Mouse (Mus musculus) ZHBTc4 (cell line): ENCODE measurements around the gene Wdr61.
"Not testable (repeated sequence)": the region's sequence is repeated elsewhere in the genome, so short reads cannot be mapped to it uniquely, and the experiment has no call there.

Experiments
- DNase-seq: peaks from one replicate; pipeline ENCODE4 v3.0.0-alpha.2; 2011; ENCODE audit warnings: low read depth, low spot score

The Wdr61 gene

DNA sequence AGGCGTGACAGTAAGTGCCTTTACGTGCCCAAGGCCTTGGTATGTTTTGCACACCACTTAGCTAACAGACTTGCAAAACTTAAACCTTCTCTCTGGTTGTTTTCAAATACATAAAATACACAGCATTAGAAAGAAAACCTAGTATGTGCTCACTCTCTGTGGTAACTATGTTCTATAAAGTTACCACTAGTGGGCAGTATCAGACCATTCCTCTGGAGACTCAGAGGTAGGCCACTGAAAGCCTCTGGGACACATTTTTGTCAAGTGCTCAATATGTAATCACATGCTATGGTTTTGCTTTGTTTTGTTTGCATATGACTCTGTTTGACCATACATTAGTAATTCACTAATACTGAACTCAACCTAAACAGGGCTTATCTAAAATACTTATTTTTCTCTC lies 2.2 kb downstream of the Wdr61 start:
- peak; percentile 72 for DNase-seq

DNA sequence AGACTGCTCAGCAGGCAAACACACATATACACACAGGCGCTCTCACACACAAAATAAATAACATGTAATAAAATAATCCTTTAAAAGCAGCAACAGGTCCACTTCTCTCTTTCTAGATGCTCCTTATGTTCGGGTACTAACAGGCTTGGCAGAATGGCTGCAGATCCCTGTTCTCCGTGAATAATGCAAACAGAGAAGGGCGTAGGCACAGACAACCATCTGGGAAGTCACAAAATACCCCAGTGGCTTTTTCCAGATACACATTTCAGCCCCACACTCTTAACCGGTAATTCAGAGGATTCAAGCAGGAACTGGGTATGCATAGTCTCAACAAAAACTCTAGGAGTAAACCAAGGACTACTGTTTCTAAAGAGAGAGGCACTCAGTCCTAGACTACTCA lies 8.0 kb downstream of the Wdr61 start:
- DNase-seq: no peak

DNA sequence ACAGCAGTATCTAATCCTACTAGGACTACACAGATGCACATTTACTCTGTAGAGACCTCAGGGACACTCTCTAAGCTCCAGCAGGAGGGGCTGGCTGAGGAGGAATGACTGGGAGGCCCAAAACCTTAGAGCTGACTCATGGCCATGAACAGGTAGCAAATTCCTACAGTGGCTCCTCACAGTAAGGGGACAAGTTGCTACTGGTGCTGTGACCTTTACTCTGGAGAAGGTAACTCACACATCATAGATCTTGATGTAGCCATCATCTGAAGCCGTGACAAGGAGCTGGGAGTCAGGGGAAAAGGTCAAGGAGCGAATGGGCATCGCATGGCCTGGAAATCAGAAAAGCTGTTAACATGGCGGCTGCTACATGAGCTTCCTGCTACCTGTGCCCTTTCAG lies 11.7 kb downstream of the Wdr61 start:
- no peak for DNase-seq

DNA sequence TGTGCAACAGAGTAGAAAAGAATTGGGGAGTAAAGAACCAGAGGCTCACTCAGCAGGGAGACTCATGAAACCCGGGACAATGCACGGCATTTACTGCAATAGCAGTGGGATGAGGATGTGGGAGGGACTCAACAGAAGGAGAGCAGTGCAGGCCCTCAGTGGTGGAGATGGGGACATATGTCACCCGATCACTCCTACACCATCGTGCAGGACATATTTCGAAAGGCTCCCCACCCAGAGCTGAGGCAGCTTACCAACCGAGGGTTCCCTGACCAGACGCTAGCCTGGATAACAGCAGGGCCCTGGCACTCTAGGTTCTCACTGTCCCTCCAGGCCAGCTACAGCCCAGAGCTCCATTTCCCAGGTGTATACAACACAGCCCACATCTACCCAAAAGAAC lies 12.2 kb downstream of the Wdr61 start:
- DNase-seq: no peak

DNA sequence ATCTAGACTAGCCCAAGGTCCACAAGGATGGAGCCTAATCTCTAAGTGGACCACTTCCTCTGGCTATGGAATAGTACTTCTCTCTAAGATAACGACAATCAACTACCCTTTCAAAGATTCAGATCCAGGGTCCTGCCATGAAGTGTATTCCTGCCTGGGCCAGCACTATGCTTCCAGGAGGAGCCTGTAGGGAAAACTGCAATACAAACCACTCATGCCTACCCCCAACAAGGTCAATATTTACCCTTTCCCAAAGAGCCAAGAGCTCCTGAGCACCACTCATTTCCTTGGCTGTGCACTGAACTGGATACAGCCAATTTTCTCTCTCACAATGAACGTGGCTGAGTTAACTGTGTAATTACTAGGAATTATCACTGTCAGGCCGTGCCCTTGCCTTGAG lies 16.8 kb downstream of the Wdr61 start:
- no peak for DNase-seq

DNA sequence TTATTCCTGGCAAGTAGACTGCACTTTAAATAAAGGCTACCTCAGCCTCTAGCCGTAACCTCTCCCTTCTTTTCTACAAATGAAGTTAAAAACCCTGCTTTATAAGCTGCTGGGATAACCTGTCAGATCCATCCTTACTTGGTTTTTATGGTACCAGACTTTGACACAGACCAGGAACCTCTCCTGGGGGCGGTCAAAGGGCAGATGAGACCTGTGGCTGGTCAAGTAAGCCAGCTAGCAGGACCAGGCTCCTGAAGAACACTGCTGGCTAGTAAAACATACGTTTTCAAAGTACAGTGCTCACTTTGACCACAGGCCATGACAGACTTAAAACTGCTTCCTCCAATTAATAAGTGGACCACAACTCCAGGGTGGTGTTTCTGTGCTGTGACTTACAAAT lies 18.5 kb downstream of the Wdr61 start:
- DNase-seq: no peak

DNA sequence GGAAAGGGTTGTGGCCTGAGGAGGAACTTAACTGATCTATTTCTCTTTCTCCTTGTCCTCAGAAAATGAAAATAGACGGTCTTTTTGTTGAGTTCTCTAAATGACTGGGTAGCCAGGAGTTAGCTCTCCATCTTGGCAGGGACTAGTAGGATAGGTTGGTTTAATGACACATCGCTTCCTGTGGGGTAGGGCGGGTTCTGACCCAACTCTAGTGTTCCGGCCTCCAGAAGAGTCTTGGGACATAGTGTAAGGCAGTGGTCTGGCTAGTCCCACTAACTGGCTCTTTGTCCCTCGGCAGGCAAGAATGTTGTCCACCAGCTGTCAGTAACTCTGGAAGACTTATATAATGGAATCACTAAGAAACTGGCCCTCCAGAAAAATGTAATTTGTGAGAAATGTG lies 26.2 kb downstream of the Wdr61 start:
- no peak for DNase-seq

DNA sequence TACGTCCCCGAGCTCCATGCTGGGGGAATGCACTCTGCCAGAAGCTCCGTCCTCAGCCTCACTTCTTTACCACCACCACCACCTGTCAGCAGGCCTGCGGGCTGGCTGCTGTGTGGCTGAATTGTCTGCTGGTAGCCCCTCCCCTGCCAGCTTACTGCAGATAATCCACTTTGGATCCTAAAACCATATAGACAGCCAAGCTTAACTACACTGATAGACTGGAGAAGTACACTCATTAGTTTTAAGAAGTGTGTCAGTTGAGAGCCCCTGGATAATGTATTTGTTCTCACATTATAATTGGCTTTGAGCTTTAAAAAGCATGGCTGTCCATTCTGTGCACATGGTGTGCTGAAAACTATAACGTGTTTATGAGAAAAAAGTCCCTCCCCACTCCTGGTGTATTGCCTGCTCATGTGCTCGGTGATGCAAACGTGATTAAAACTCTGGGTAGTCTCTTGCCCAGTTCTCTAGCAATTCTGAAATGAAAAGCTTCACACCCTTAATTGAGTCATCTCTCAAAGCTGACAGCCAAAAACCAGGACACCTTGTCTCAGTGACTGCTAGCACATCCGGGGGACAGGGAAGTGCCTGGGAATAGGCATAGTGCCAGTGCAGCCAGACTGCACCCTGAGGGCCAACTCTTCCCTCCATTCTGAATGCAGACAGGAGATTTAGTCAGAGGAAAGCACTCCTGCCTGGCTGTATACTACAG lies 26.9 kb downstream of the Wdr61 start:
- DNase-seq: no peak

DNA sequence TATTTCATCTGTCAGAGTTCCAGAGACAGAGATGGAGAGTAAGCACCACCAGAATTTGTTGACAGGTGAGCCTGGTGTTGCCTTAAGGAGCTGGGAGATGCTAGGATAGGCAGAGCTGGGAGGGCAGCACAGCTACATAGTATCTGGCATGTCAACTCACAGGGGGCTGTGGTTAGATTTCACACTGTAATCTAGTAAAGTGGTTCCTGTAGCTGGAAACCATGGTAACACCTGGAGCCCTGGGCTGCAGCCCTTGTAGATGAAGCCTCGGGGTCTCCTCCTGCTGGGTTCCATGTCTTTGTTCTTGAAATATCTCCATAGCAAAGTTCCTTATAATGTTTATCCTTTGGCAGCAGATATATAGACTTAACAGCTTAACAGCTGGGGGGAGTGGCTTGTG lies 28.8 kb downstream of the Wdr61 start:
- no peak for DNase-seq

DNA sequence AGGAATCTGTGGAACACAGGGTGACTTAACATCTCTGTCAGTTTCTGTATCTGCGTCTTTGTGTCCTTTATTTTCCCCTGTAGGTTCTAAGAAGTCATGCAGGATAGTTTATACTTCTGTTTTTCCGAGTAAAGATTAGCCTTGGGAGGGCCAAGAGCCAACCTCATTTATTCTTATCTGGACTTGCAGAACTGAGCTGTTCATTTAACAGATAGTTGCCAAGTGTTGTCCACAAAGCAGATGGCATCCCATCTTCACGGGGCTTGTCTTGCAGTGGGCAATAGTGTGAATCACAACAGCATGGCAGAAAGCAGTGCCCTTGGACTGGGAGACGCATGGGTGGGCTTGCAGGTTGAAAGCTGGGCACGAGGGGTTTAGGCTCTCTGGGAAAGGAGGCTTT lies 30.0 kb downstream of the Wdr61 start:
- DNase-seq: no peak

DNA sequence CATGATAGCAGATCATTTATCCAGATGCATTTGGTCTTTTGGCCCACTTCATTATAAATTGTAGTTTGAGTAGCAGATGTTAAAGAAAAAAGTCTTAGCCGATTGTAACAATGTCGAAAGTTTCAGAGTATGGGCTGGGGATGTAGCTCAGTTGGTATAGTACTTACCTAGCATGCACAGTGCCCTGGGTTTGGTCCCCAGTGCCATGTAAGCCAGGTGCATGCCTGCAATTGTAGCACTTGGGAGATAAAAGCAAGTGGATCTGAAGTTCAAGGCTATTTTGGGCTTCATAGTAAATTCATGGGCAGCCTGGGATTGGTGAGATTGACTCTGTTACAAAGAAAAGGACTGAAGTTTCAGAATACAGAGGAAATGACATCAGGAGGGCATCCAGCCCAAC lies 31.7 kb downstream of the Wdr61 start:
- no peak for DNase-seq

DNA sequence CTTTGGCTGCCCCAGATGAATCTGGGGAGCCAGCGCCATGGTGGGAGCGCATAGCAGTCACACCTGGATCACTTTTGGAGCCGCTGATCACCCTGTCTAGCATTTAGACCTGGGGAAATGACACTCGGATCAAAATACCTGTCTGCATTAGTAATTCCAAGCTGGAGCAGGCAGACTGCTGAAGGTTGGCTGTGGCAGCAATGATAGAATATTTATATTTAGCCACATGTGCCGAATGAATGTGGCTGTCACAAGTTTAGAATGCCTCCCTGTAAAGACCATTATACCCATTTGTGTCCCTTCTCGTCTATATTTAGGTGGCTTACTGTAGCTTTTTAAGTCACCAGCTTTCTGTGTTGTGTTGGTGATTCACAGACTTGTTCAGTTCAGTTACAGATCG lies 33.6 kb downstream of the Wdr61 start:
- no peak for DNase-seq

DNA sequence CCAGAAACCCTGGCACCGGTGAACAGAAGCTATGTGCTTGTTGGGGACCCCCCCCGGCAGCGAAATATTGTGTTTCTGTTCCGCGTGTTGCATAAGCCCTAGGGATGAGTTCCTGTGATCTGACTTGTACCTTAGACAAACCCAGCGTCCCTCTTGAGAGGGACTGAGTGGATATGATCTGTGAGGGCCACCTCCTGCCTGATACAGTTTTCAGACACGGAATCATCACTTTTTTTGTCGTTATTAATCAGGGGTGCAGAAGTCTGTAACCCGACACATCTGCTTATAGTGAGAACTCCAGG lies 34.2 kb downstream of the Wdr61 start:
- DNase-seq: no peak

DNA sequence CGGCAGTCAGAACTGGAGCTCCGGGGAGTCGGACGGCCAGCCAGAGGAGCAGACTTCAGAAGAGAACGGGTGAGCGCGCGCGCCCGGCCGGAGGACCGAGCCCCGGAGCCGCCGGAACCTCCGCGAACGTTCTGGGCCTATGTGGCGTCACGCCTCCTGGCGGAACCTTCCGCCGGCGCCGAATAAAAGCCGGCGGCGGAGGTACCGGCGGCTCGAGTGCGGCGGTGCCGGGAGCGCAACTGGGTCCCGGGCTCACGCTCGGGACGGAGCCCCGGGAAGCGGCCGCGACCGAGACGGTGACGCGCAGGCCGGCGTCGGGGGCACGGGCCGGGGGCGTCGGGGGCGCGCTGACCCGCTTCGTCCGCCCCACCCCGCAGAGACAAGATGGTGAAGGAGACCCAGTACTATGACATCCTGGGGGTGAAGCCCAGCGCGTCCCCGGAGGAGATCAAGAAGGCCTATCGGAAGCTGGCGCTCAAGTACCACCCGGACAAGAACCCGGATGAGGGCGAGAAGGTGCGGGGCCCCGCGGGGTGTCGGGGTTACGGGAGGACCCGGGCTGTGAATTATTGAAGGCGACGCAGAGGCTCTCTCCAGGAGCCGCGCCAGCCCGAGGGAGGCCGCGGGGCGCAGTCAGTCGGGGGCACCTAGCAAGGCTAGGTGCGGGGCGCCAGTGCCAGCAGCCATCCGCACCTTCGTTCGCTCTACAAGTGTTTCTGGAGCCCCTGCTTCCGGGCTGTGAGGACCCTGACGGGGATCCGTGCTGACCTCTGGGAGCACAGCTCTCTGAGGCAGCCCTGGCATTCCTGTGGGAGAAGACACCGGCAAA lies 34.8 kb downstream of the Wdr61 start:
- DNase-seq: peak; percentile 63

DNA sequence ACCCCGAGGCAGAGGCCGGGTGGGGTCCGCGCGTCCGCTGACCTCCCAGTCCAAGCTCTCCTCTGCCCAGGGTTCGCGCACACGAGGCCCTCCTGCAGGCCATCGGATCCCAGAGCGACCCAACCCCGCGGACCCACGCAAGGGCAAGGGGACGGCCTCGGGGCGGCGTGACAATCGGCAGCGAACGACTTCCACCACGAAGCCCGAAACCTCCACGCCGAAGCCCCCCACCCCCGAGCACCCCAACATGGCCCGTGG lies 35.3 kb downstream of the Wdr61 start:
- DNase-seq: no peak

DNA sequence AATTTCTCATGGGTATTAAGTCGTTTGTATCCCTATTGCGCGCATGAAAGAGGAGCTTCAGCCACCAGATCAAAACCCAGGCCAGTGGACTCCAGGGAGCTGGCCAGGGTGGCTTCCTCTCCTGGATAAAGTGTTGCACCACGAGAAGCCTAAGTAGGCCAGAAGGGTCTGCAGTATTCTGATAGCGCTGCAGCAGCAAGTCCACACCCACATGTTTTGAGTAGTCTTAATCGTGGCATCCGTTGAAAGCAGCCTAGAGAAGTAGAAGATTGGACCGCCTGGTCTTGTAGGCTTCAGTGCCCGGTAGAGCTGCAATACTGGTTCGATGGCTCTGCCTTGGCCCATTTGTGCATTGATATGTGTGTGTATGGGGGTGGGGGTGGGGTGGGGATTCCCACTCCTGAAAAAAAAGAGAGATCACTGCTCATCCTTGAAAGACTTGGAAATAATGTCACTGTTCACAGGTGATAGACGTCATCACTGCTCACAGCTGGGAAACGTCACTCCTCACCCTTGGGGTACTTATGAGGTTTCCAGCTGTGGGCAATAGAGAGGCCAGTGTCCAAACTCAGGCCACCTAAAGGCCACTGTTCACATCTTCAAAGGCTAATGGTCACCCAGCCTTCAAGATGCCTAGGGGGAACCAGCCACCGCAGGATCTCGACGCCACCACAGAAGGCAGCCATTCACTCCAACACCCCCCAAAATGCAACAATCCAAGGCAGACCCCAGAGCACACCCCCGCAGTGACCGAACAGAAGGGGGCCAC lies 35.8 kb downstream of the Wdr61 start, which contains the start of gene Dnaja4:
Gene Dnaja4, plus strand, starts transcription at position 556 of the 769 bp plus-strand sequence.
- peak; percentile 17 for DNase-seq

DNA sequence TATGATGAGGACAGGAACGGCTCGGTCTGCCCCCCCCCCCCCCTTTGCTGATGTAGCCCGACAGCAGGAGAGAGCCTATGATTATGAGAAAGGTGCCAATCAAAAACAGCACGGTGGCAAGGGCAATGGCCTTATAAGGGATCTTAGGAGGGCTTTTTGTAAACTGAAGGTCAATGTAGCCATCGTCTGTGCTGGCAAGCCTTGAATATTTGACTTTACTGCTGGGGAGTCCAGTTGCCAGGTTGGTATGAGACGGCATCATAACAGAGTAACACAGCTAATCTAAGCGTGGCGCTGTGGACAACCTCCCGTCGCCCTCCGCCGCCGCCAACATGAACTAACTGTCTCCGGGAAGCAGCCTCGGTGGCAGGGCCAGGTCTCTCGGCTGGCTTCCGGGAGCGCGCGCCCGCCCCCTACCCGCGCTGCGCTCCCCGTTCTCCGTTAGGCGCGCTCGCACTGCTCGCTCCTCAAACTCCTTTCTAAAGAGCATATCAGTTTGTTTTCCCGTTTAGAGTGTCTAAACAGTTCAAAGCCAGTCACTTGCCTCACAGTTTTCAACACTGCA lies 43.0 kb downstream of the Wdr61 start:
- DNase-seq: peak; percentile 40

DNA sequence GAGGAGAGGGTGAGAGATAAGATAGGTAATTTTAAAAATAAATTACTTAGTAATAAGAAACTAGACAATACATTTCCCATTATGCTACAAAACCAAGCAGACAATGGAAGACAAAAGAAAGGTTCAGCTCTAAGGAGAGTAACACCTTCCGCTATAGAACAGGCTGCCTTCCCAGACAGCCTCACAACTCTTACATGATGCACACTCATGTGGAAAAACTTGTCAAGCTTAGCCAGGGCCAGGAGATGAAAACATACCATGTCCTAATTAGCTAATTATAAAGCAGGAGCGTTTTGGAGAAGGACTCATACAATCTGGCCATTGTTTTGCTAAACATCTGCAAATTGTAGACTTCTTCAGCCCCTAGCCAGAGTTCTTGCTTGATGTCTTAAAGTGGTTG lies 43.6 kb downstream of the Wdr61 start:
- not testable (repeated sequence) for DNase-seq

DNA sequence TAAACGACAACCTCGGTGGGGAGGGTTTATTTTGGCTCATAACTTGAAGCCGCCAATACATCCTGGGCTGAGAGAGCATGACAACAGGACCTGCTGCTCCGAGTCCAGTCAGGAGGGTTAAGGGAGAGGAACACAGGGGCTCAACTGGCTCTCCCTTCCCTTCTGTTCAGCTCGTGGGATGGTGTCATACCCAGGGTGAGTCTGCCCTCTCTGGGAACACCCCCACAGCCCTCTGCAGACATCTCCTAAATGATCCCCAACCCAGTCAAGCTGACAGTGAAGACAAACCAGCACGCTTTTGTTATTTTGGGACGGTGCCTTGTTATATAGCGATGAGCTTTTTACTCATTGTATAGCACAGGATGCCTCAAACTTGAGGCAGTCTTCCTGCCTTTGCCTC lies 44.9 kb downstream of the Wdr61 start:
- no peak for DNase-seq

DNA sequence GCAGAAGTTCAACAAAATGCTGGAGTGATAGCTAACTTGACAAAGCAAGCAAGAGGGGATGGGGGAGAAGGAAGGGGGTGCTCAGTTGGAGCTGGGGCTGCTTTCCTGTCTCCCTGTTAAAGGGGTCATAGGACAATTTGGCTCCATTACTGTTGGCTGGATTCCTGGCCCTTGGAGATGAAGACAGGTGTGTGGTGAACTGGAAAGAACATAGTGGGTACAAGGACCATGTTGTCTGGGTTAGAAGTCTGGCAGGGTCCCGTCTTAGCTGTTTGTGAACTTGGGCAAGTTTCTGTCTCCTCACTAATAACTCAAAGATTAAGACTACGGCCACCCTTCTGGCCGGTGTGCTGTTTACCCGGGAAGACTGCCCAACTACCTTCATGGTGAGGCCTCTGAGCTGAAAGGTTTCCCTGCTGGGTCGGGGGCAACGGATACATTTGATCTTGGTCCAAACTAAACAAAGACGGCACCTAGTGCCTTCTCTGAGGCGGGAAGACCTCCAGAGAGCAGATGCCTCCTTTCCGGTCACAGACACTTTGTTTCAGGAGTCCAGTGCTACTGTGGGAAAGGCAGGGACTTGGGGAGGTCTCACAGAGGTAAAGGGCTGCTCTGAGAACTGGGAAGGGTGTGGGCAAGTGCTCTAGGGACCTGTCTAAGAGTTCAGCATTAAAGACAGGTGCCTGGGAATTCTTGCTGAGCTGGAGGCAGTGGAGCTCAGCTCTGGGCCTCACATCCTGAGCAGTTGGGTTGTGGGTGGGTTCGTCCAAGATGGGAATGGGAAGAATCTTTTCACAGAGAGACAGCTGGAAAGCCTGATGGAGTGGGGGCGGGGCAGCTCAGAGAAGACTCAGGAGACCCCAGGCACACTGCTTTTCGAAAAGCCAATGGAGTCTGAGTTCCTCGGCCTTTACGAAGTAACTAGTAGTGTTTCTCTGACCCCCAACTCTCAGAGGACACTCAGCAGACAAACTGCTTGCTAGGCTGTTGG lies 46.8 kb downstream of the Wdr61 start:
- DNase-seq: no peak

DNA sequence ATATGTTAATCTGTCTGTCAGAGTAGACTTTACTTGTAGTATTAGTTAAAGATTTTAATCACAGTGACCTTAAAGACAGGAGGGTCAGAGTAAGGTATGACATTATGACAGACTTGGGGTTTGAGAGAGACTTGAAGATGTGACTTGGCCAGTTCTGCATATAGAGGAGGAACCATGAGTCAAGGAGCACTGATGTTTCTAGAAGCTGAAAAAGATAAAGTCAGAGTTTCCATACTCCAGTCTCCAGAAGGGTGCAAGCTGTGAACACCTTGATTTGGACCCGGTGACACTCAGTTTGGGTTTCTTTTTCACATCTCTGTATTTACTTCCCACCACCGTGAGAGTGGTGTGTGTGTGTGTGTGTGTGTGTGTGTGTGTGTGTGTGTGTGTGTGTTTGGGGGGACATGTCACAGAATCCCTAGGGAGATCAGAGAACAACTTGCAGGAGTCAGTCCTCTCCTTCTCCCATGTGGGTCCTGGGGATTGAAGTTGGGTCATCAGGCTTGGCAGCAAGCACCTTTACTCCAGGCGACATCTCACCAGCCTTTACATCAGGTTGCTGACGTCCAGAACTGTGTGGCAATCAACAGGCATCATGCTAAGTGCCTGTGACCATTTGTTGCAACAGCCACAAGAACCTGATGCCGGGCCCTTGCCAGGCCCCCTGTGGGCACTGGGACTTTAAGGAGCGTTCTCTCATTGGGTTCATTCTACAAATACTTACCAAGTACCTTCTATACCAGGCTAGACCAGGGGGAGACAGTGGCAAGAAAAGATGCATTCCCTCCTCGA lies 50.3 kb downstream of the Wdr61 start:
- no peak for DNase-seq
